Mouse (Mus musculus) layer of hippocampus, adult 8-10 months (tissue): ENCODE results near the gene Snrpb2. TPM values are rescaled to one million over a fixed set of nuclear protein-coding genes. Genes with fewer than 3 reads are reported as not detected.

ENCODE experiments used
- DNase-seq, 2 experiments: peaks; one replicate each; pipeline ENCODE4 v3.0.0; 2022; ENCODE audit warnings: low spot score in 2 of 2
- total RNA-seq, 4 experiments: library from RNA; stranded (reverse); gene quantifications; 2 replicates each; pipeline ENCODE4 v1.2.4; 2022

The Snrpb2 gene
- total RNA-seq, result 10 to 100 TPM; 36.1 to 40.8 (median 37.4) TPM

DNA sequence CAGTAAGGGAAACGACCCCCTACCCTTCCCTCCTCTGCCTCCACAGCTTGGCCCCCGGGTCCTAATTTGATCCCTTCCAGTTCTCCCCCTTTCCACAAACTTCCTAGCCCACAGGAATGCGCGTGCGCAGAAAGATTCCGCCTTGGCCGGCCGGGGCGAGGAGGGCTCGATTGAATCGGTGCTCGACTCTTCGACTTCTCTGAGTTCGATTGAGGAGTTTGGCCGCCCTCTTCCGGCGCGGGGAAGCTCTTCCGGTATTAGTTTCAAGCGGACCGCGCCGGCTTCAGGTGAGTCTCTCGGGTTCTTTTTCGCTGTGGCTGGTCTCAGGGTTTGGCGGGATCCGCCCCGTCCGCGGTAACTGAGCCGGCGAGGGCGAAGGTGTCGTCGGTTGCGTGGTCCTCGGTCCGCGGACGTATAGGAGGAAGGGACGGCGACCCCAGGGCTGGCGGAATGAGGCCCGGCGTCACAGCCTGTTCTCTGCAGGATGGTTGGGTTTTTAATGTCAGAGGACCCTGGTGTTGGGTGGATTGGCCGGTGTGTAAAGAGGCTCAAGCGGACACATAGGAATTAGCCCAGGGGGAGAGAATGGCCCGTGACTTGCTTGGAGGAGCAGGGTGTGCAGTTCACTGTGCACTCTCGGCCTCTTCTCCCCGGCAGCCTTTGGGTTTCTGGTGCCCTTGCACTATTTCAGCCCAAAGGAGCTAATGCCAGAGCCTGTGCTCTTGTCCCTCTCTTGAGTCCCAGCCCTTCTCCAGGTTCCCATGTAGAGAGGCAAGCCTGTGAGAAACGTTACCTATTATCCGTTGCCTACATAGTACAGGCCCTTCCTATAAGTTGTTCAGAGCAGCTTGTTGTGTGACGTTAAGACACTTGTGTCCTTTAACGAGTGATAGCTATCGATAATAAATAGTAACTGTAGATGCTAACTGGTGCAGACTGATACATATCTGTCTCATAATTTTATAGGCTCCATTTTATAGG, at the start of gene Snrpb2:
Gene Snrpb2, plus strand, starts transcription at position 228 of the 981 bp plus-strand sequence.
- peak; percentile 71 to 83 for DNase-seq

DNA sequence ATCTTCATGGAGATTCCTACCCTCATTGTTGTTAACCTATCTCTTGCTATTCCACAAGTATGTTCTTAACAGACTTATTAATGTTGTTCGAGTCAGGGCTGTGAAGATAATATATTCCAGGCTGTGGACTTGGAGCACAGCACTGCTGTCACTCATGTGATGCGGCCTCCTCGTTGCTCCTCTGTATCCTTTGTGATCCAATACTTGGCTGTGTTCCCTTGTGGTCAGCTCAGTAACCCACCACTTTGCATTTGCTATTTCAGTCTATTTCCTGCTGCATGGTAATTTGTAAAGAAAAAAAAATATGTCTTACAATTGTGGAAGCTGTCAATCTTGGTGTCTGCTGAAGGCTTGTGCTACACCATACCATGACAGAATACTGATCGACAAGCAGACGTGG, 49.8 kb upstream of the Snrpb2 start:
- DNase-seq, result no peak

DNA sequence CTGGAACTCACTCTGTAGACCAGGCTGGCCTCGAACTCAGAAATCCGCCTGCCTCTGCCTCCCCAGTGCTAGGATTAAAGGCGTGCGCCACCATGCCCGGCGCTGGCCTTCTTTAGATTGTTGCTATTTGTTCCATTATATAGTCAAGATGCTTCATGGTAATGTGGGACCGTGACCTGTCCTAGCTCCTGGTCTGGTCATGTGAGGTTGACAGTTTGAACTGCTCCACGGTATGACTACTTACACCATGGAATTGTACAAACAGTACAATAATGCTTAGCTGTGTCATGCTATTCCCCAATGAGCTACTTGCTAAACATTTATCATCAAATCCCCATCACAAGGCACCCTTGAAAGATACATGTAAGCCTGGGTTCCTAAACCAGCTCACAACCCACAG, 44.8 kb upstream of the Snrpb2 start:
- DNase-seq, result no peak

DNA sequence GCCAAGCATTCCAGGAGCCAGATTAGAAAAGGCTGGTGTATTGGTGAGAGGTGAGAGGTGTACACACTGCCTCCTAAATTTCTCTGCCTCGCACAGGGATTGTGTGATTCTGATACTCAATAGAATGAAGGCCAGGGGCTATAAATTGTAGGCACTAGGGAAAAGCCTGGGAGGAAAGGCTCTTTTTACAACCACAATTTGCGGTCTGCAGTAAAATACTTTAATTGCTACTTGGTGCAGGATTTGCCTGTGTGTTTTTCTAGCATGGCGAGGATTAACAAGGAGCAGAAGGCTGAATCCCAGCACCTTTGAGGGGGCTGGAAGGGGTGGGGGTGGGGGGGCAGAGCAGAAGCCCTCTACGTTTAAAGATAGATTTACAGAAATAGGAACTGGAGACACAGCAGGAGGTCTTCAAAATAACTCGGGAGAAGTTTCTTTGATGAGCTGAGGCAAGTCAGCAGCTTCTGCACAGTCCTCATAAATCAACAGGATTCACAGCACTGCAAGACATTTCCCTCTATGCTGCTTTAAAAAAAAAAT, 44.2 kb upstream of the Snrpb2 start:
- DNase-seq, result no peak

DNA sequence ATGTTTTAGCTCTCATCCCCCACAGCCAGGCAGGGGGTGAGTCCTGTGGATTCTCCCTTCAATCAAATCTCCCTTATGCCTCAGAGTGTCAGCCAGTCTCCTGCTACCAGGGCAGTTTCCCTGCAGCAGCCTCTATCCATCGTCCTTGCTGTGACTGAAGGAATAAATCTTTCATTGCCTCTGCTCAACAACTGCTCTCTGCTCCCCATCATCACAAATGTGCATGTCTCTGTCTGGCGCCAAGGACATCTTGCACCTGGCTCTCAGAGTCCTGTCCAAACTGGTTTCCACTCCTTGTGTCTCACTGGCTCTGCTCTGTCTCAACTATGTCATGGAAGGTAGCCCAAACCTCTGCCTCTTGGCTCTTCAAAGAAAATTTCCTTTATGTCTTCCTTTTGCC, 43.1 kb upstream of the Snrpb2 start:
- no peak for DNase-seq

DNA sequence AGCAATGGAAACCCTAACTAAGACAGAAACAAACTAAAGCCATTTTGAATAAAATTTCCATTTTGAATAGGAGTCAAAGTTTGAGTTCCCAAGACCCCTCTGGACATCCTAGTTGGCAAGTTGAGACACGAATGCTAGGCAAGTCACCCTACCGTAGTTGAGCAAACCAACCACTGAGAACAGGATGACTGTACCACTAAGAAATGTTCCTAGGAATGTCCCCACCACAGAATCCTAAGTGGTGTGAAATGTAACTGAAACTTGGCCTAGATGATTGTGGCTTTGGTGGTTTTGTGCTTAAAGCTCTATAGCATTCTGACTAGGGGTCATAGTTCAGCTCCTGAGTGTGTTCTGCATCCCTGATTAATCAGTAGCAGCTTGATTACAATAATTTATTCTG, 39.5 kb upstream of the Snrpb2 start:
- DNase-seq, result no peak

DNA sequence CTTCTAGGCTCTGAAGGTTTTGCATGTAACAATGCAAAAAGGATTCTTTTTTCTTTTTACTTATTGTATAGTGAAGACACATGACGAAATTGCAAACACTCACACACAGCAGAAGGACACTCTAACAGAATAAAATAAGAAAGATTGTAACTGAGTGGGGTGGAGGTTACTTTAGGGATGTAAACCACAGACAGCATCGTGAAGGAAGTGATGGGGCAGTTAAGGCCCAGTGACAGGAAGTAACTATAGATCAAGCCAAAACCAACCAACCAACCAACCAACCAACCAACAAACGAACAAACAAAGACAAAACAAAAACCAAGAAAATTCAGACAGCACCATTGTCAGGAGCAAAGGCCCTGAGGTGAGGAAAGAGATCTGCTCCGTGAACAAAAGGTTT, 38.6 kb upstream of the Snrpb2 start:
- DNase-seq, result no peak

DNA sequence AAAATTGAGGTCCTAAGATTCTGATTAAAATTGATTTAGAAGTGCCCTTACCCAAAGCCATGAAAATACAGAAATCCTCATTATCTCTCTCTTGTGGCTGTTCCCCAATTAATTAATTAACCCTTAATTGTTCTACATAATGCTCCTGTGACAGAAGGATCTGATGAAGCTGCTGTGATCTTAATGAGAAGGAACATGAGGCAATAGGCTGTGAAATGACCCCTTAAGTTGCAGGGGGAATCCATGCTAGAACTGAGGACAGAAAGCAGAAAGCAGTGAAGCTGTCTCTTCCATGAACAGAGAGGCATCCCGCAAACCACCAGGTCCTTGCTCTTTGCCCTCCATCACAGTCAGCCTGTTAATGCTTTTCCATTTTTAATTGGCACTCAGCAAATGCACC, 31.6 kb upstream of the Snrpb2 start:
- DNase-seq, result no peak

DNA sequence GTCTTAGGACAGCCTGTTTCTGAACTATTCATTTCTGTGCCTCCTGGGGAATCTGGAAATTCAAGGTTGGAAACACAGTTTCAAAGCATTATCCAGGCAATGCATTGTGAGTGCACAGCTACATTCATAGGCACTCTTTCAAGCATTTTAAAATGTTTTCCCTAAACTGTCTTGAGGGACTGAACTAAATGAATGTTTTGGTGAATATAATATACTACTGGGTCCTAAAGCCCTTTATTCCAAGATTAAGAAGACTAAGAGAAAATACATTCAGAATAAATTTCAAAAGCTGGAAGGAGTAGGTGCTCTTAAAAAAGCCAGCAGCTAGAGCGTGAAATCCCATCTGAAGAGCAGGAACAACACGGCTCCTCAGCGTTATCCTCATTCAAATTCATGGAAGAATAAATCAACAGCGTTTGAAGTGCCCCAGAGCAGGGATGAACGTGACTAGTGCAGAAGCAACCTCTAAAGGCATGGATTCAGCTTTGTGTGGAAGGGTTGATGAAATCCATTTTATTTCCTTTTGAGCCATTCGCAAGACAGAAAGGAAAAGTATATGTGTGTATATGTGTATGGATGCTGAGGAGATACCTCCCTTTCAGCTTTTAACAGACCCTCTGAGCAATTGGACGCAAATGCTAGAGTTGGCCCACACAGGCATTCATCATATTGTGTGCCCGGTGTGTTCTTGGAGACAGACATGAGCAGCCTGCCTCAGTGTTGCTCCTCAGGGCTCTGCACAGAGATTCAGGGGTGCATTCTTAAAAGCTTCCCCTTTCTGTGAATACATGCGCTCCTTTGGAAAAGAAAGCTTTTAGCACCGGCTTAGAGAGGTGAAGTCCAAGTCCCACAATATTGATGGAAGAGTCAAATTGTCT, 30.2 kb upstream of the Snrpb2 start:
- peak in 1 of 2 experiments; percentile 6 for DNase-seq

DNA sequence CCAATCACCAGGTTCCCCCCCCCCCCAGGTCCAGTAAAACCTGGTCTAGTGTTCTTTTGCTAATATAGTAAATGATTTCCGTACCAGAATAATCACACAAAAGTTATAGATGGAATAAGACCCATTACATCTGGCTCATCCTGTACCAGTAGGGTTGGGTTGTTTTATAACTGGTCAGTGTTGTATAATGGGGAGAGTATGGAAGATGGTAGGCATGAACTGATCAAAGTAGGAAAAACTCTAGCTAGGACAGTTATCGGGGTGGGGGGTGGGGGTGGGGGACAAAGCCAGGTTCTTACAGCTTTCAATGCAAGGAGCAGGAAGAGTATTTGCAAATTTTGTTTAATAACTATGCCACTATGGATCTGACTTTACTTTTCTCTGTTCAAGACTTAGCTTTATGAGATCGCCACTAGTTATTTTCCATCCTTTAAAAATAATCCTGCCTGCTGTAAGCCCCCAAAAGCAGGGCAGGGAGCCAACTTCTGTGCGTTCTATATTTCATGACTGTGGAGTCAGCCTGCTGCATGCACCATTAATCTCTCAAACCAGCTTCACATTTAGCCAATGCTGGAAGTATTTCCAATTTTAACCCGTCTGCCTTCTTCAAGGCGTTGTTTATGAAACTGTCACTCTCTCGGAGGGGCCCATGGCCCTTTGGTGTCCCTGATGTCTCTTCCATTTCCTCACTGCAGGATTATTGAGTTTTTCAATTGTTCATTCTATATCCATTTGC, 28.3 kb upstream of the Snrpb2 start:
- peak in 1 of 2 experiments; percentile 6 for DNase-seq

DNA sequence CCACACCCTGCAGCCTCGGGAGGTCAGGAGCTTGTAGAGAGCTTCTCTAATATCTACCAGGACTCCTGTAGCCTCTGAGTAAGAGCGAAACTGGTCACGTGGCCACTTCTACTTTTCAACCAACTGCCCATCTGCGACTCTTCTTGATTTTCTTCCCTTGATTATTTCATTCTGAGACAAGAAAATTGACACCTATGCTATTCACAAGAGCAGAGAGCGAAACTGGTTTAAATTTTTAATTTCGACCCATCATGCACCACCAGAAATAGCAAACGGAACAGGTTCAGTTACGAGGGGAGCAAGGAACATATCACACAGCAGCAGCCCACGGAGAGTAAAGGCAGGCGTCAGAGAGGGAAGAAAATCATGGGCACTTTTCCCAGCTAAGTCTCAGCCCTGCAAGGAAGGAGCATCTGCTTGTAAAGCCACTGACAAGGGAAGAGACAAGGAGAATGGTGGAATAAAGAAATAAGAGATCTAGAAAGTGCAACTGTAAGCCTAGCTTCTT, 27.7 kb upstream of the Snrpb2 start:
- peak in 1 of 2 experiments; percentile 5 for DNase-seq

DNA sequence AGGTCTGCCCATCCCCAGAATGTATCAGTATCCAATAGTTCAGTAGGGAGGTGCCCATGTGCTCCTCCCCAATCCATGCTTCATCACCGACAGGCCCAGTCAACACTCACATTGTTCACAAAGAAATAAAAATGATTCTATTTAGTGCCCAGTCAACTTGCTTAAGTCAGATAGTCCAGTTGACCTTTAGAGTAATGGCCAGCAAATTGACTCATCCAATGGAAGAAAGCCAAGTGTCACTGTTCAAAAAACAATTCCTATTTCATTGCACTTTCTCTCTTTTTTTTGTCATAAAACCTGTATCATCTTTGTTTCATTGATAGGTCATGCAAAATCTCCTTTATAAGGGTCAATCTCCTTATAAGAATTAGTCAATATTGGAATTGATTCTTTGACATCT, 21.2 kb upstream of the Snrpb2 start:
- no peak for DNase-seq

DNA sequence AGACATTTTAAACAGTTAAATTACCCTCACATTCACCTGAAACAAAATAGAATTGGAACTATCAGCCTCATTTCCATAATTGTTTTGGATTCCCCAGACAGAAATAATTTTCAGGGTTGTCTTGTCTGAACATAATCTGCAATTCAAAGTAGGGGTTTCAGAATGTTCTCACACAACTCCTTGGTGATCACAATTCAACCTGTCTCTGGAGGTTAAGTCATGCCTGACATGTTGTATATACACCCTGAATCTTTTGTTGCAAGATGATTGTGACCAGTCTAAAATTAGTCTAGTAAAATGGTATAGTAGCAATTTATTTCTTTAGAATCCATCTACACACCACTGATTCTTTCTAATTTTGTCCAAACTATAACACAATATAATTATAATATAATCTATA, 7.6 kb upstream of the Snrpb2 start:
- DNase-seq, result no peak

DNA sequence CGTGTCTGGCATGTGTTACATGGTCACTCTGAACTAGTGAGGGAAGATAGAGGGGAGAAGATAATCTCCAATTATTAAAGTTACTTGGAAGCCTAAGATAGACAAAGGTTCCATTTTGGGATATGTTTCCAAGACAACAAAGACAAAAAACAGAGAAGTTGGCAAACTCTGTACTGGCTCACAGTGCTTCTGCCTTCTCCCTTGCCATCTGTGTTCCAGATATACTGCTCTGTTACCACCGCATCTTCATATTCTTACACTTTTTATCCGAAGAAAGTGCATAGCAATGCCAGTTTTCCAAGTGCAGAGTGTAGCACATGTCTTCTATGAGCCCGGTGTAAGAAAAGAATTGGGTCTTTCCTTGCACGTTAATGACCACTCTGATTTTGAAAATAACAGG, 6.1 kb upstream of the Snrpb2 start:
- DNase-seq, result peak; percentile 11 to 37

DNA sequence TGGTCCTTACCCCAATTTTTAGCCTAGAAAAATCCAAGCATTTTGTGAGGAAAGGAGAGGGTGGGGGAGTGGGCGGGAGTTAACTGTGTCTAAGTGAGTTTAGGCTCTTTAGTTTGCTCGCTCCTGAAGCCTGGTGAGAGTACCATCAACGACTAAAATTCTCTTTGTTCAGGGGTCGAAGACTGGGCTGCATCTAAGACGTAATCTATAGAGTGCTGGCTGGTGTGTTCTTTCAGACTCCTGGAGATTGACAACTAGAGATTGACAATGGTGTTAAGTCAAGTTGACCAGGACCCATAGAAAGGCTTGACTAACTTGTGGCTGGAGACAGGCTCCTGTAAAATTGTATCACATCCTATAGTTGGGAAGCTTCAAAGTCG, 417 bp upstream of the Snrpb2 start:
- DNase-seq, result no peak

DNA sequence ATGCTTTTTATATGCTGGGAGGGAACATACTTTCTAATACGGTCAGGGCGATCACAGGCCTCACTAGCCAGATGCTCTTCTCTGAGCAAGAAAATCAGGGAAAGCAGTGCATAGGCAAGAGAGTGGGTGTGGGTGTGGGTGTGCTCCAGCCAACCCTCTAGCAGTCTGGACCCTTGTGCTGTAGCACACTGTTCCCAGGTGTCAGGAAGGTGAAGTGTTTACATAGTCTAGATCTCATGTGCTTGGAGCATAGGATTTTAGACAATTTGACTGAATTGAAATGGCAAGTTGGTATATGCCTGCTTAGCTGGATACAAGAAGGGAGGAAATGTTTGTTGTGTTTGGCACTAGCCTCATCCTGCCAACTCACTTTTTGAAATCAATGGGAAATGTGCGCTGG, 3.1 kb downstream of the Snrpb2 start:
- no peak for DNase-seq

DNA sequence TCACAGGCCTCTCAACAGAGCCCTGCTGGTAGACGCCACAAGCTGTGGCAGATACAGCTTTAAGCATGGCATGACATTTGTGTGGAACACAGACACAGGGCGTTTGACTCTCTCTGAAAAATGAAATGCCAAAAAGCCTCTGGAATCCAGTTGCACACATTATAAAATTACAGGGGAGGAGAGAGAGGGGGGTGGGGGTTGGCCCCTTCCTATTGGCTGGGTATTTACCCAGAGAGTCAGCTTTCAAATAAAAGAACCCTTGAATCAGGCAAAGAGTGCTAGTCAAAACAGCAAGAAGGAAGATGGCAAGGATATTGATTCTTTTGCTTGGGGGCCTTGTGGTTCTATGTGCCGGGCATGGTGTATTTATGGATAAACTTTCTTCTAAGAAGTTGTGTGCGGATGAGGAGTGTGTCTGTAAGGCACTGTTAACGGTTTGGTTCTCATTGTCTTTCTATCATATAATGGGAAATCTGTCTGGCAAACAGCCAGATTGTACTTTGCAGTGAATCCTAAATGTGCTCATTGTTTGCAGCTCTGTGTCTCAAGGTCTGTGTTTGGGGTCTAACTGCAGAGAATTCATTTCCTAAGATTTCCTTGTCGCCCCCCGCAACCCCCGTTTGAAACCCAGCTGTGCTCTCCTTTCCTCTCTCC, 15.5 kb downstream of the Snrpb2 start, which contains the start of gene Otor:
Gene Otor, plus strand, starts transcription at position 276 of the 654 bp plus-strand sequence.
- DNase-seq, result no peak

DNA sequence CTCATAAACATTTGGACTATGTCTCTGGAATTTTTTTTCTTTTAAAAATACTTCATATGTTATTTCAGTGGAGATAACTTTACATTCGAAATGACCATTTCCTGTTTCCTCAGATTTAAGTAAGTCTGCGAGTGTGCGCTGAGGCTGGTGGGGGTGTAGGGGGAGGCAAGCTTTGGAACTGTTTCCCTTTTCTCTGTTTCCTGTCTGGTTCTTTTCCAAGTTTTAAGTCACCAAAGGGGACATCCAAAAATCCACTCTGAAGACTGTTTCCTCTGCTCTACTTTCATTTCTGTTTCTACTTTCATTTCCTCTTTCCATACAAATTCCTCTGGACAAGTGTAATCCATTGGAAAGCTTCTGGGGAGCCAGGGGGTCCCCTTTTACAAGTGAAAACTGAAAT, 18.9 kb downstream of the Snrpb2 start:
- DNase-seq, result no peak

DNA sequence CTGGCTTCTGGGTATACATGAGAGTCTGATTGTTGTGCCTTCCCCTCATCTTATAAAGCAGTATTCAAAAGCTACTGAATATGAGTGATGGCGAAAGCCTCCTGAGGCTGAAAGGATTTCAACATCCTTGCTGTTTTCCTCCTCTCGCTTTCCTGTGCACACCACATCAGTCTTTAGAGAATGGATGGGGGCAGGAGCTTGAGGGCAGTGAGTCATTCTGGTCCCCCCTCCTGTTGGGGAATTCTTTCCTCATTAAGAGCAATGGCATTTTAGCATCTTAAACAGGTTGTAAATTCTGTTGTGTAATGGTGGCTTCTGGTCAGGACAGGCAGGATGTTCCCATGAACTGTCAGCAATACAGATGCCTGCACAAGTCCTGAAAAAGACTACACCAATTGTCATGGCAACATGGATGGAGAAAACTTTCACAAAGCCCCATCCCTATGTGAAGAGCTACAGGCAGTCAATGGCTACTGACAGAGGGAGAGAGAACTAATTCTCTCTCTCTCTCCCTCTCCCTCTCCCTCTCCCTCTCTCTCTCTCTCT, 22.1 kb downstream of the Snrpb2 start:
- DNase-seq, result no peak

DNA sequence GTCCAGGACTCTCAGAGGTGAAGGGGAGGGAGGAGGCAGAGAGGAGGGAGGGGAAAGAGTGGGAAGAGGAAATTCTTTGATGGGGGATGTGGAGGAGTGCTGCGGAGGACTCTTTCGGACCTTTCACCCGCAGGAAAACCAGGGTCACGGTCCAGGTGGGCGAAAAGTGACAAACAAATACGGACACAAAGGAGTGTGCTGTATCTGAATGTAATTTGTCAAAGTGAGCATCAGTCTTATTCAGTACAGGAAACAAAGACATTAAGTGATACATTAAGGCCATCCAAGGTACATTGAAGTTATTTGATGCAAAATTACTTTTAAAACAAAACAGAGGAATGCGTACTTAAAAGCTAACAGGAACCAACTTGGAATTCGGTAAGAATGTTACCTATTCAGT, 27.0 kb downstream of the Snrpb2 start:
- DNase-seq, result no peak
